Mouse (Mus musculus) adrenal gland, adult 8-10 months (tissue): ENCODE results near the gene Rnf149. TPM values are rescaled to one million over a fixed set of nuclear protein-coding genes. Genes with fewer than 3 reads are reported as not detected.

Source experiments
- DNase-seq: peaks from one replicate; pipeline ENCODE4 v3.0.0; 2022
- total RNA-seq, 4 experiments: library from RNA; stranded (reverse); gene quantifications; 2 replicates each; pipeline ENCODE4 v1.2.4; 2022

Rnf149 gene
- total RNA-seq, 4 experiments from 2014 or later, result 42.9 to 56.9 (median 49.2) TPM

- DNase-seq, result no peak
These were observed 50.6 kb downstream of the Rnf149 start for GRCm38 (mm10) chr1:39526371-39527167.

- no peak for DNase-seq
These were observed 51.4 kb downstream of the Rnf149 start for GRCm38 (mm10) chr1:39525763-39526162.

- DNase-seq, result no peak
These were observed 54.7 kb downstream of the Rnf149 start for GRCm38 (mm10) chr1:39522519-39522918.

- DNase-seq, result no peak
These were observed 55.9 kb downstream of the Rnf149 start for GRCm38 (mm10) chr1:39521326-39521725.

GRCm38 (mm10) chr1:39515303-39515991 lies 61.8 kb downstream of the Rnf149 start:
- no peak for DNase-seq

GRCm38 (mm10) chr1:39512183-39512582 lies 65.0 kb downstream of the Rnf149 start:
- no peak for DNase-seq

- DNase-seq, result no peak
These were observed 65.4 kb downstream of the Rnf149 start for GRCm38 (mm10) chr1:39511775-39512174.

- DNase-seq, result no peak
These were observed 71.6 kb downstream of the Rnf149 start for GRCm38 (mm10) chr1:39505600-39505999.

GRCm38 (mm10) chr1:39504261-39504660 lies 72.9 kb downstream of the Rnf149 start:
- no peak for DNase-seq

GRCm38 (mm10) chr1:39502817-39503633 lies 74.2 kb downstream of the Rnf149 start:
- peak; percentile 19 for DNase-seq

Other genes starting within 250 kb of the Rnf149 start
- gene Rpl31, start 209.6 kb downstream of the Rnf149 start, total RNA-seq, result 100 to 1,000 TPM; 589 to 669 (median 644) TPM
- gene Tbc1d8, start 98.7 kb downstream of the Rnf149 start, total RNA-seq, result 10 to 100 TPM in 2 of 4 experiments, 1 to 10 TPM in 2; 6.8 to 15.1 (median 11.5) TPM
- 10 to 100 TPM; 20.6 to 25.8 (median 22.9) TPM for gene Cnot11, start 42.4 kb downstream of the Rnf149 start, total RNA-seq
- under 1 TPM; 0.41 to 0.83 (median 0.55) TPM for gene Creg2, start 74.1 kb upstream of the Rnf149 start, total RNA-seq
- gene Rfx8, start 143.6 kb upstream of the Rnf149 start, total RNA-seq, result under 1 TPM in 2 of 4 experiments, not detected in 2; 0.22 to 0.30 TPM
- not detected for gene Gm3646, start 227.9 kb upstream of the Rnf149 start, total RNA-seq